Mouse (Mus musculus): Measurements from ENCODE around the gene Trib3. TPM values are rescaled to one million over a fixed set of nuclear protein-coding genes. Genes with fewer than 3 reads are reported as not detected.

Trib3 gene
- polyA plus RNA-seq (2015; fragmentation: Nextera tagmentation; extraction: Ambion mirVana): 0.55 and 0.85 TPM in 2 replicates

- peak within 1 kb of the TSS; percentile 41 for H3K9ac ChIP-seq (replicated peaks)
- H3K9me3 ChIP-seq: no peaks in the 10 kb centered on the region
- H3K4me3 ChIP-seq: peak within 1 kb of the TSS; percentile 56
- ATAC-seq (replicated peaks): peak; percentile 87
- peaks cover 15% of the 10 kb centered on the region for H3K4me1 ChIP-seq
- under 1% methylated on average over 52 of the region's 52 CpGs for WGBS
- peak within 1 kb of the TSS; percentile 84 for H3K4me2 ChIP-seq (replicated peaks)
- 0 out of 2 replicates have a peak within 1 kb of the TSS, but pooled peaks have one; percentile 28 for H3K27ac ChIP-seq (replicated peaks)
- no peaks in the 10 kb centered on the region for H3K36me3 ChIP-seq
- 0 out of 2 replicates have a peak, but pooled peaks cover 6% of the 10 kb centered on the region for H3K27me3 ChIP-seq
Observed at GRCm38 (mm10) chr2:152343329-152344213, at the start of gene Trib3. TSS of gene Trib3 (minus strand) at chr2:152344032.

DNA sequence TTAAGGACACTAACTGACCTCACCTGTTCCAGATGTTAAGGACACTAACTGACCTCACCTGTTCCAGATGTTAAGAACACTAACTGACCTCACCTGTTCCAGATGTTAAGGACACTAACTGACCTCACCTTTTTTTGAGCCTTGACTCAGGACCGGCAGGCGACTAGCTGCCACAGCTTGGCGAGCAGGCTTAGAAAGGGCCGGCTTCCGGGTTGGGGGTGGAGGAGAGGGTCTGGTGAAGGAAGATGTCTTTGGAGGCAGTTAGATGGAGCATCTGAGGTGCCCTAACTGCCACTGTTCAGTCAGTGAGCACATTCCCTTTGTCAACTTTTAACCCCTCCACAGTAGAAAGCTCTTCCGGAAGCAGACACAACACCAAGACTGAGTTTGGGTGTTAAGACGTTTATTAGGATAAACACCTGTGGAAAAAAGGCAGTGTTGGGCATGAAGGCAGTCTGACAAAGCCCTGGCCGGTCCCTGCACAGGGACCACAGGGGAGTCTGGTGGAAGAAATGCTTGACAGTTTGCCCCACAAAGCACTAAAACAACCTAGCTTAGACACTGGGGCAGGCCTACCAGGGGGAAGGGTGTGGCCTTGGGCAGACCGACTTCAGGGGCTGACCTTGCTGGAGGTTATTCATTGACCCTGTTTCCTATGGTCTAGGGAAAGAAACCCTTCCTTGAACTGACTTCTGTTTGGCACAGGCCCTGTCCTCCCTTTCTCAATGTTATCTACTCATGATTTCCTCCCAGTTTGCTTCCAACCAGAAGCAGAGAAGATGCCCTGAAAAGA lies 49.6 kb upstream of the Trib3 start:
- Histone ChIP-seq H3K9ac (replicated peaks) (no peak overlapping the region), H3K27ac (replicated peaks) (no peak overlapping the region), H3K9me3 (no peaks in the 10 kb centered on the region), H3K27me3 (no peaks in the 10 kb centered on the region), H3K4me1 (peaks cover 31% of the 10 kb centered on the region), H3K4me2 (replicated peaks) (peak overlapping the region; percentile 93), H3K4me3 (peak overlapping the region; percentile 86; the same call in 1 of the 2 replicates), H3K36me3 (no peaks in the 10 kb centered on the region)
- 53% methylated on average over 9 of the region's 9 CpGs for WGBS
- ATAC-seq (replicated peaks): no peak

- H3K4me2 ChIP-seq (replicated peaks): no peak overlapping the region
- peaks cover 29% of the 10 kb centered on the region for H3K4me1 ChIP-seq
- no peaks in the 10 kb centered on the region for H3K27me3 ChIP-seq
- 14% methylated on average over 3 of the region's 3 CpGs for WGBS
- no peak for ATAC-seq (replicated peaks)
- H3K36me3 ChIP-seq: no peaks in the 10 kb centered on the region
- no peak overlapping the region for H3K4me3 ChIP-seq
- H3K9me3 ChIP-seq: no peaks in the 10 kb centered on the region
- H3K27ac ChIP-seq (replicated peaks): 0 out of 2 replicates have a peak overlapping the region, but pooled peaks have one; percentile 2
- no peak overlapping the region for H3K9ac ChIP-seq (replicated peaks)
Observed at GRCm38 (mm10) chr2:152392786-152393185, 49.0 kb upstream of the Trib3 start.

GRCm38 (mm10) chr2:152384191-152384590 lies 40.4 kb upstream of the Trib3 start:
- H3K4me2 ChIP-seq (replicated peaks): no peak overlapping the region

DNA sequence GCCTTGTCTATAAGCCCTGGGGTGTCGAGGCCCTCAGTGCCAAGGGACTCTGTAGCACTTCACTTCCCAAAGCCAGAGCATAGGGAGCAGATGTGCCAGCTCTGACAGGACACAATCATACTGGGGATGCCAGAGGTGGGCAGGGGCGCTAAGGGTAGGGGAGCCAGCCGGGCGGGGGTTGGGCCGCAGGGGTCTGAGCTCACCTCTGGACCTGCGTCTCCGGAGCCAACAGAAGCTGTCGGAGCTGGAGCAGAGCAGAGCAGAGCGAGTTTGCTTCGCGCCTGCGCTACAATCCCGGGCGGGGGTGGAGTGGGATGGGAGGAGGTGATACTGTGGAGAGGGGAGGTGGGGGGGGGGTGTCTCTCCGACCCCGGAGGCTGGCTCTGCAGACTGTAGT lies 32.5 kb upstream of the Trib3 start, which contains the start of gene Nrsn2:
TSS of gene Nrsn2 (minus strand) at position 294 of the 397 bp plus-strand sequence.
- WGBS: under 1% methylated on average over 16 of the region's 16 CpGs
- H3K4me1 ChIP-seq: peaks cover 21% of the 10 kb centered on the region
- peak within 1 kb of the TSS; percentile 35 for H3K4me3 ChIP-seq
- no peaks in the 10 kb centered on the region for H3K9me3 ChIP-seq
- H3K4me2 ChIP-seq (replicated peaks): peak within 1 kb of the TSS; percentile 48
- peak within 1 kb of the TSS; percentile 85 for H3K27ac ChIP-seq (replicated peaks)
- ATAC-seq (replicated peaks): peak; percentile 80
- no peaks in the 10 kb centered on the region for H3K36me3 ChIP-seq
- no peaks in the 10 kb centered on the region for H3K27me3 ChIP-seq
- peak within 1 kb of the TSS; percentile 48 for H3K9ac ChIP-seq (replicated peaks)

More at GRCm38 (mm10) chr2:152384191-152384590, 40.4 kb upstream of the Trib3 start:
- 86% methylated on average over 4 of the region's 4 CpGs for WGBS
- Histone ChIP-seq H3K27ac (replicated peaks) (no peak overlapping the region), H3K9me3 (no peaks in the 10 kb centered on the region), H3K4me3 (no peak overlapping the region), H3K36me3 (no peaks in the 10 kb centered on the region), H3K27me3 (no peaks in the 10 kb centered on the region), H3K4me1 (no peaks in the 10 kb centered on the region), H3K9ac (replicated peaks) (no peak overlapping the region)
- no peak for ATAC-seq (replicated peaks)

DNA sequence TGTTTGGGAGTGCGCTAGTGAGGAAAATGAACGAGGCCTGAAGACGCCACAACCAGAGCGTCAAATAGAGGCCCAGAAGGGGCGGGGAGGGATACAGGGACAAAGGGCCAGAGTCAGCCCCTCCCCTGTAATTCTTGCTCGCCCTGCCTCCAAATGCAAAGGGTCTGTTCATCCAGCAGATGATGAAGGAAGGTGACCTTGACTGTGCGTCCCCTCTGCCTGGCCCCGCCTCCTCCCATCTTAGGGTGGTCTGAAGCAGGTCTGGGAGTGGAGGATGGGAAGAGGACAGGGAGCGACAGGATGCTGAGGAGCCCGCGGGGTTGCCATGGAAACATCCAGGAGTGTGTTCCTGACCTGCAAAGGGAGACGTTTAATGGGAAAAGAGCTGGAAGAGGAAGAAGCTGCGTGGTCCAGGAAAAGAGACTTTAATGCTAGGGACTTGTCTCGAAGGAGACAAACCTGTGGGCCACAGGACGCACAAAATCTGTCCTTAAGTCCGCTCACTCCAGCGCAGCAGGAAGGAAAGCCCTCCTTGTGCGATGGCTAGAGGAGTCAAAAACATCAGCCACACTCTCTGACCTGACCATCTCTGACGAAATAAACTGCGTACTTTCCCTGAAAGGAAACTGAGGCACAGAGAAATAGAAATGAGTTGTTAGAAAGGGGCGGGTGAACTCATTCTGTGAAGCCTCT lies 32.0 kb upstream of the Trib3 start:
- Histone ChIP-seq H3K4me2 (replicated peaks) (peak overlapping the region; percentile 48), H3K36me3 (no peaks in the 10 kb centered on the region), H3K4me3 (peak overlapping the region; percentile 35), H3K9me3 (no peaks in the 10 kb centered on the region), H3K9ac (replicated peaks) (peak overlapping the region; percentile 48), H3K4me1 (peaks cover 21% of the 10 kb centered on the region), H3K27me3 (no peaks in the 10 kb centered on the region), H3K27ac (replicated peaks) (peak overlapping the region; percentile 85)
- WGBS: 1% methylated on average over 21 of the region's 21 CpGs
- ATAC-seq (replicated peaks): peak; percentile 77

DNA sequence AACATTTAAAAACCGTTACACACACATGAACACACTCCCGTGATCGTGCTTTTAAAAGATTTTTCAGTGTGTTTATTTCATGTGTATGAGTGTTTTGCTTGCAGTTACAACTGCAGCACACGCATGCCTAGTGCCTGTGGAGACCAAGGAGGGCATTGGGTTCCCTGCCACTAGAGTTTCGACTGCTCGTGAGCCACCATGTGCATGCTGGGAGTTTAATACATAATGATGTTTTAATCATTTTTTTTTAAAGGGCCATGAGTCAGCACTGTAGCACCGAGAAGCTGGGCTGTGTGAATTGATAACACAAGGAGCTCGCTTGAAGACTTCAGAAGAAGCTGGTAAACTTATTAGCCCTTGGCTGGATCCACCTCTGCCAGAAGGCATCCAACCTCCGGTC lies 29.7 kb upstream of the Trib3 start:
- Histone ChIP-seq H3K4me1 (peaks cover 21% of the 10 kb centered on the region), H3K27me3 (no peaks in the 10 kb centered on the region), H3K4me3 (no peak overlapping the region), H3K9ac (replicated peaks) (no peak overlapping the region), H3K36me3 (no peaks in the 10 kb centered on the region), H3K4me2 (replicated peaks) (no peak overlapping the region), H3K27ac (replicated peaks) (no peak overlapping the region), H3K9me3 (no peaks in the 10 kb centered on the region)
- ATAC-seq (replicated peaks): no peak
- WGBS: 81% methylated on average over 9 of the region's 9 CpGs

GRCm38 (mm10) chr2:152372661-152373060 lies 28.8 kb upstream of the Trib3 start:
- no peak for ATAC-seq (replicated peaks)
- 74% methylated on average over 4 of the region's 4 CpGs for WGBS
- H3K9ac ChIP-seq (replicated peaks): no peak overlapping the region

GRCm38 (mm10) chr2:152372104-152372503 lies 28.3 kb upstream of the Trib3 start:
- peaks cover 21% of the 10 kb centered on the region for H3K4me1 ChIP-seq
- no peak overlapping the region for H3K9ac ChIP-seq (replicated peaks)
- no peak overlapping the region for H3K4me2 ChIP-seq (replicated peaks)
- H3K27me3 ChIP-seq: no peaks in the 10 kb centered on the region
- 41% methylated on average over 7 of the region's 7 CpGs for WGBS
- no peaks in the 10 kb centered on the region for H3K36me3 ChIP-seq
- H3K9me3 ChIP-seq: no peaks in the 10 kb centered on the region
- H3K4me3 ChIP-seq: no peak overlapping the region
- H3K27ac ChIP-seq (replicated peaks): no peak overlapping the region
- ATAC-seq (replicated peaks): no peak

More at GRCm38 (mm10) chr2:152372661-152373060, 28.8 kb upstream of the Trib3 start:
- no peaks in the 10 kb centered on the region for H3K27me3 ChIP-seq
- H3K4me1 ChIP-seq: peaks cover 21% of the 10 kb centered on the region
- no peaks in the 10 kb centered on the region for H3K9me3 ChIP-seq
- H3K36me3 ChIP-seq: no peaks in the 10 kb centered on the region
- no peak overlapping the region for H3K27ac ChIP-seq (replicated peaks)
- H3K4me3 ChIP-seq: no peak overlapping the region
- H3K4me2 ChIP-seq (replicated peaks): no peak overlapping the region

- no peak overlapping the region for H3K9ac ChIP-seq (replicated peaks)
- H3K4me2 ChIP-seq (replicated peaks): peak overlapping the region; percentile 24; the same call in 1 of the 2 replicates
- 29% methylated on average over 14 of the region's 14 CpGs for WGBS
- H3K36me3 ChIP-seq: no peaks in the 10 kb centered on the region
- H3K27ac ChIP-seq (replicated peaks): no peak overlapping the region
- no peak overlapping the region for H3K4me3 ChIP-seq
- no peaks in the 10 kb centered on the region for H3K9me3 ChIP-seq
- peaks cover 4% of the 10 kb centered on the region; the same call in 1 of the 2 replicates for H3K4me1 ChIP-seq
- ATAC-seq (replicated peaks): peak; percentile 46; the same call in 1 of the 2 replicates
- no peaks in the 10 kb centered on the region for H3K27me3 ChIP-seq
Observed at GRCm38 (mm10) chr2:152368532-152369140, 24.8 kb upstream of the Trib3 start.

- no peaks in the 10 kb centered on the region for H3K36me3 ChIP-seq
- no peak overlapping the region for H3K27ac ChIP-seq (replicated peaks)
- H3K4me2 ChIP-seq (replicated peaks): no peak overlapping the region
- no peaks in the 10 kb centered on the region for H3K9me3 ChIP-seq
- H3K4me1 ChIP-seq: peaks cover 7% of the 10 kb centered on the region; the same call in 1 of the 2 replicates
- no peak overlapping the region for H3K4me3 ChIP-seq
- no peaks in the 10 kb centered on the region for H3K27me3 ChIP-seq
- 84% methylated on average over 5 of the region's 5 CpGs for WGBS
- no peak for ATAC-seq (replicated peaks)
- H3K9ac ChIP-seq (replicated peaks): no peak overlapping the region
Observed at GRCm38 (mm10) chr2:152367917-152368316, 24.1 kb upstream of the Trib3 start.
